Mouse (Mus musculus) left cerebral cortex, postnatal 14 days (tissue): ENCODE measurements around the gene Zfp612. TPM values are rescaled to one million over a fixed set of nuclear protein-coding genes. Genes with fewer than 3 reads are reported as not detected.

Experiments used
- DNase-seq, 2 experiments: peaks; one replicate each; pipeline ENCODE4 v3.0.0; 2021 to 2022; ENCODE audit warnings: low spot score in 2 of 2, mixed read lengths in 1 of 2
- intact Hi-C: fragments of 180-260 bp; cut with DNase I; formaldehyde crosslinking; loops from one replicate; pipeline ENCODE4 v1.15.1; 2025
- total RNA-seq, 2 experiments: library from RNA; stranded (reverse); gene quantifications; 2 replicates each; pipeline ENCODE4 v1.2.3; 2021

The Zfp612 gene
- total RNA-seq, 2 experiments from 2014 or later = 29.6 to 30.4 TPM

GRCm38 (mm10) chr8:110102653-110103052 is 23.1 kb downstream of the Zfp612 start, which contains the start of gene Gm17720:
Gene Gm17720, minus strand, starts transcription at chr8:110102753.
- no peak for DNase-seq
- intact Hi-C loops = no loop called here

GRCm38 (mm10) chr8:110119715-110120114 is 40.2 kb downstream of the Zfp612 start:
- peak; percentile 20 to 22 for DNase-seq
- intact Hi-C loops = no loop called here

- intact Hi-C loops = loop anchor here (5.0 kb wide), 1 partner anchor 347 kb away; no protein-coding TSS in a partner anchor
Observed at GRCm38 (mm10) chr8:110130537-110130936, 51.0 kb downstream of the Zfp612 start.

GRCm38 (mm10) chr8:110134236-110134635 is 54.7 kb downstream of the Zfp612 start:
- intact Hi-C loops = loop anchor here (5.0 kb wide), 1 partner anchor 343 kb away; no protein-coding TSS in a partner anchor
- DNase-seq = no peak

More at GRCm38 (mm10) chr8:110130537-110130936, 51.0 kb downstream of the Zfp612 start:
- peak; percentile 87 to 88 for DNase-seq

GRCm38 (mm10) chr8:110135515-110135914 is 56.0 kb downstream of the Zfp612 start:
- DNase-seq = no peak
- intact Hi-C loops = no loop called here

- no peak for DNase-seq
- intact Hi-C loops = no loop called here
Observed at GRCm38 (mm10) chr8:110140156-110140555, 60.6 kb downstream of the Zfp612 start.

- no peak for DNase-seq
- intact Hi-C loops = no loop called here
Observed at GRCm38 (mm10) chr8:110140770-110141169, 61.2 kb downstream of the Zfp612 start.

Other genes with a start within 250 kb of the Zfp612 start
- 10 to 100 TPM; 31.2 to 34.7 TPM for gene Phlpp2, start 211.2 kb upstream of the Zfp612 start, total RNA-seq
- gene Marveld3, start 117.5 kb upstream of the Zfp612 start, total RNA-seq = under 1 TPM in 1 of 2 experiments, not detected in 1; 0.17 TPM
- gene Tat, start 89.3 kb upstream of the Zfp612 start, total RNA-seq = not detected
- not detected for gene Chst4, start 40.0 kb upstream of the Zfp612 start, total RNA-seq
- gene Gm21964, start 21.5 kb downstream of the Zfp612 start, total RNA-seq = not detected
- gene Gm17720, start 23.0 kb downstream of the Zfp612 start, total RNA-seq = not detected
- gene Calb2, start 88.5 kb downstream of the Zfp612 start, total RNA-seq = 10 to 100 TPM; 31.9 to 49.8 TPM
- 1 to 10 TPM; 4.0 to 4.4 TPM for gene Cmtr2, start 135.9 kb downstream of the Zfp612 start, total RNA-seq
- under 1 TPM; 0.35 to 0.44 TPM for gene Hydin, start 187.2 kb downstream of the Zfp612 start, total RNA-seq